19 mouse cellular contexts compared by ENCODE assay signal in genomic region chr1:56920472-56920871, GRCm38 (mm10). TPM values are rescaled to one million over a fixed set of nuclear protein-coding genes. Genes with fewer than 3 reads are reported as not detected.
DNase-seq lines count a peak whose midpoint lies in the region; ATAC-seq and TF ChIP-seq lines count a peak whose summit lies in the region.
"Had no signal": no experiment of that assay in that cellular context is flagged by ENCODE, and none has a peak within 500 bp of the region (broad histone marks: within the 10 kb centered on the region; RNA-seq: fewer than 3 reads in every experiment).

No protein-coding gene starts in this region.

- no peak overlapping the region for H3K4me2 ChIP-seq in forebrain, embryonic 14.5 days (ENCODE audit: low read length)
- H3K4me2 ChIP-seq in liver, postnatal 0 days (ENCODE audit: low read depth, low read length) = no peak overlapping the region
- H3K4me2 ChIP-seq in hindbrain, postnatal 0 days (ENCODE audit: low read depth, low read length) = no peak overlapping the region
- H3K4me2 ChIP-seq: embryonic facial prominence, embryonic 12.5 days; heart, embryonic 11.5 days; heart, embryonic 15.5 days; hindbrain, embryonic 13.5 days; intestine, embryonic 15.5 days had no signal

- no peak overlapping the region for H3K4me3 ChIP-seq in forebrain, embryonic 14.5 days (ENCODE audit: low read depth, low read length)
- no peak overlapping the region for H3K4me3 ChIP-seq in forebrain, embryonic 10.5 days
- no peak overlapping the region for H3K4me3 ChIP-seq in left cerebral cortex, adult 2 months
- H3K4me3 ChIP-seq in cortical plate, adult 2 months (ENCODE audit: insufficient read depth, low read length) = no peak overlapping the region
- no peak overlapping the region for H3K4me3 ChIP-seq in liver, postnatal 0 days (ENCODE audit: low read depth, low read length)
- H3K4me3 ChIP-seq in hindbrain, postnatal 0 days (ENCODE audit: low read length) = no peak overlapping the region
- H3K4me3 ChIP-seq: embryonic facial prominence, embryonic 12.5 days; heart, adult 2 months; heart, embryonic 15.5 days; hindbrain, embryonic 13.5 days; intestine, embryonic 15.5 days had no signal

- WGBS in forebrain, embryonic 14.5 days = 71% methylated on average over 8 of the region's 8 CpGs
- 93% methylated on average over 8 of the region's 8 CpGs for WGBS in forebrain, embryonic 10.5 days
- WGBS in liver, postnatal 0 days (ENCODE audit: insufficient replicate concordance) = 84% methylated on average over 8 of the region's 8 CpGs
- 71% methylated on average over 8 of the region's 8 CpGs for WGBS in hindbrain, postnatal 0 days

- H3K27ac ChIP-seq in forebrain, embryonic 14.5 days (ENCODE audit: low read depth, low read length) = peak overlapping the region; percentile 68
- no peak overlapping the region for H3K27ac ChIP-seq in forebrain, embryonic 10.5 days
- H3K27ac ChIP-seq in left cerebral cortex, adult 2 months = peak overlapping the region; percentile 29; the same call in 1 of the 2 replicates
- peak overlapping the region; percentile 76; the same call in 1 of the 2 replicates for H3K27ac ChIP-seq in cortical plate, adult 2 months (ENCODE audit: insufficient read depth, low read length)
- H3K27ac ChIP-seq in liver, postnatal 0 days (ENCODE audit: low read depth) = no peak overlapping the region
- H3K27ac ChIP-seq in hindbrain, postnatal 0 days = no peak overlapping the region
- H3K27ac ChIP-seq: embryonic facial prominence, embryonic 12.5 days; heart, adult 2 months; heart, embryonic 15.5 days; hindbrain, embryonic 13.5 days; intestine, embryonic 15.5 days had no signal

- peak; percentile 72; the same call in 1 of the 2 replicates for ATAC-seq in forebrain, embryonic 14.5 days
- no peak for ATAC-seq in liver, postnatal 0 days
- ATAC-seq in hindbrain, postnatal 0 days = no peak
- ATAC-seq: intestine, embryonic 15.5 days had no signal

- TF ChIP-seq CTCF in left cerebral cortex, adult 2 months (IDR thresholded peaks at IDR 0.05) = no peak
- no peak for TF ChIP-seq CTCF in cortical plate, adult 2 months (IDR thresholded peaks at IDR 0.05; ENCODE audit: extremely low read depth, insufficient read depth, low read length)
- TF ChIP-seq CTCF in liver, postnatal 0 days (IDR thresholded peaks at IDR 0.05; ENCODE audit: low read depth) = no peak
- TF ChIP-seq CTCF in hindbrain, postnatal 0 days (IDR thresholded peaks at IDR 0.05; ENCODE audit: low read depth) = no peak

- H3K9ac ChIP-seq in forebrain, embryonic 14.5 days (ENCODE audit: low read length) = peak overlapping the region; percentile 13; the same call in 1 of the 2 replicates
- no peak overlapping the region for H3K9ac ChIP-seq in liver, postnatal 0 days (replicated peaks)
- H3K9ac ChIP-seq in hindbrain, postnatal 0 days (replicated peaks; ENCODE audit: low read length) = no peak overlapping the region
- H3K9ac ChIP-seq: embryonic facial prominence, embryonic 12.5 days; heart, embryonic 15.5 days; hindbrain, embryonic 13.5 days; intestine, embryonic 15.5 days had no signal

- H3K9me3 ChIP-seq in forebrain, embryonic 14.5 days (replicated peaks; ENCODE audit: control insufficient read depth, low read length) = no peaks in the 10 kb centered on the region
- H3K9me3 ChIP-seq in forebrain, embryonic 10.5 days = no peaks in the 10 kb centered on the region
- no peaks in the 10 kb centered on the region for H3K9me3 ChIP-seq in liver, postnatal 0 days (ENCODE audit: low read length)
- H3K9me3 ChIP-seq in hindbrain, postnatal 0 days (ENCODE audit: low read length) = no peaks in the 10 kb centered on the region
- H3K9me3 ChIP-seq: embryonic facial prominence, embryonic 12.5 days; heart, embryonic 15.5 days; hindbrain, embryonic 13.5 days; intestine, embryonic 15.5 days had no signal

- H3K4me1 ChIP-seq in forebrain, embryonic 14.5 days (ENCODE audit: control insufficient read depth, insufficient read depth, low read length) = no peaks in the 10 kb centered on the region
- H3K4me1 ChIP-seq in forebrain, embryonic 10.5 days = no peaks in the 10 kb centered on the region
- H3K4me1 ChIP-seq in cortical plate, adult 2 months (ENCODE audit: control insufficient read depth, insufficient read depth, low read length) = peaks cover 4% of the 10 kb centered on the region; the same call in 1 of the 2 replicates
- no peaks in the 10 kb centered on the region for H3K4me1 ChIP-seq in liver, postnatal 0 days (ENCODE audit: insufficient read depth)
- H3K4me1 ChIP-seq in hindbrain, postnatal 0 days (ENCODE audit: insufficient read depth, low read length) = no peaks in the 10 kb centered on the region
- H3K4me1 ChIP-seq: embryonic facial prominence, embryonic 12.5 days; heart, embryonic 15.5 days; hindbrain, embryonic 13.5 days had no signal

- peak; percentile 63 for DNase-seq in forebrain, embryonic 14.5 days (ENCODE audit: low spot score)
- DNase-seq in forebrain, embryonic 10.5 days (ENCODE audit: extremely low spot score, low spot score) = no peak
- DNase-seq in left cerebral cortex, adult 2 months (ENCODE audit: extremely low spot score in 1 of 2, low spot score in 2 of 2) = no peak
- no peak for DNase-seq in left cerebral cortex, adult 8-10 months (ENCODE audit: low spot score in 2 of 2)
- DNase-seq in liver, postnatal 0 days = no peak
- no peak for DNase-seq in hindbrain, postnatal 0 days (ENCODE audit: low spot score)
- DNase-seq: adrenal gland, postnatal 10 days; cerebellum, adult 2 months; cerebellum, postnatal 14 days; gastrocnemius, postnatal 14 days; heart, adult 2 months; heart, postnatal 14 days had no signal

- no peak for TF ChIP-seq POLR2A in cortical plate, adult 2 months (IDR thresholded peaks at IDR 0.05; ENCODE audit: extremely low read depth, insufficient read depth, low read length)

- no peaks in the 10 kb centered on the region for H3K27me3 ChIP-seq in forebrain, embryonic 14.5 days (replicated peaks; ENCODE audit: control insufficient read depth, insufficient read depth, low read length)
- H3K27me3 ChIP-seq in forebrain, embryonic 10.5 days (ENCODE audit: poor library complexity, severe bottlenecking) = no peaks in the 10 kb centered on the region
- no peaks in the 10 kb centered on the region for H3K27me3 ChIP-seq in liver, postnatal 0 days (ENCODE audit: insufficient read depth, low read length)
- H3K27me3 ChIP-seq in hindbrain, postnatal 0 days (ENCODE audit: insufficient read depth, low read length) = no peaks in the 10 kb centered on the region
- H3K27me3 ChIP-seq: embryonic facial prominence, embryonic 12.5 days; heart, embryonic 15.5 days; hindbrain, embryonic 13.5 days; intestine, embryonic 15.5 days had no signal

- no peak for TF ChIP-seq EP300 in liver, postnatal 0 days (IDR thresholded peaks at IDR 0.05; ENCODE audit: low read depth)

- intact Hi-C loops in left cerebral cortex, adult 2 months (cut with DNase I) = no loop called here

- no peaks in the 10 kb centered on the region for H3K36me3 ChIP-seq in forebrain, embryonic 14.5 days (ENCODE audit: control insufficient read depth, insufficient read depth, low read length)
- no peaks in the 10 kb centered on the region for H3K36me3 ChIP-seq in forebrain, embryonic 10.5 days (replicated peaks)
- no peaks in the 10 kb centered on the region for H3K36me3 ChIP-seq in liver, postnatal 0 days (replicated peaks; ENCODE audit: insufficient read depth, low read length)
- H3K36me3 ChIP-seq in hindbrain, postnatal 0 days (ENCODE audit: insufficient read depth, low read length) = no peaks in the 10 kb centered on the region
- H3K36me3 ChIP-seq: embryonic facial prominence, embryonic 12.5 days; heart, embryonic 15.5 days; hindbrain, embryonic 13.5 days; intestine, embryonic 15.5 days had no signal

RNA-seq across cellular contexts. Expression of gene Satb2, which starts 58.0 kb away (rescaled TPM):
- 20.1 and 40.6 TPM in 2 replicates for polyA plus RNA-seq in forebrain, embryonic 14.5 days (2014; fragmentation: Nextera tagmentation; extraction: Ambion mirVana)
- polyA plus RNA-seq in forebrain, embryonic 10.5 days (2016; fragmentation: Nextera tagmentation; extraction: Ambion mirVana) = 0.91 and 1.4 TPM in 2 replicates
- 10 to 100 TPM; 80.2 to 91.0 TPM for total RNA-seq in left cerebral cortex, adult 2 months (2021)
- 10 to 100 TPM; 56.2 to 62.9 (median 59.9) TPM for total RNA-seq in left cerebral cortex, adult 8-10 months (2022)
- polyA plus RNA-seq in cortical plate, adult 2 months (2012; rRNA removed) = 34.5 and 35.4 TPM in 2 replicates
- 0.05 and 0.11 TPM in 2 replicates for polyA plus RNA-seq in liver, postnatal 0 days (2015; fragmentation: Nextera tagmentation; extraction: Ambion mirVana)
- total RNA-seq in hindbrain, postnatal 0 days (2014; rRNA removed) = 1.7 and 3.4 TPM in 2 replicates
- polyA plus RNA-seq in hindbrain, postnatal 0 days (2015; fragmentation: Nextera tagmentation; extraction: Ambion mirVana) = 1.1 TPM in 2 replicates
- total RNA-seq: MEL had no signal

Comparison
In these comparisons a context has a peak if more than half of its experiments do, and no peak if none do; other contexts are left out.
1. H3K27ac ChIP-seq: peak in forebrain, embryonic 14.5 days (single experiment), left cerebral cortex, adult 2 months (single experiment) and cortical plate, adult 2 months (single experiment); none in forebrain, embryonic 10.5 days (single experiment), liver, postnatal 0 days (single experiment) and hindbrain, postnatal 0 days (single experiment).